Mouse (Mus musculus) erythroblast, embryonic 14.5 days (primary cell): ENCODE results near the gene Prop1.

Experiments
- GATA1 ChIP-seq: IDR thresholded peaks from 2 replicates; pipeline ENCODE4 v1.6.1; 2012; ENCODE audit warnings: low read length, inconsistent platforms, mixed read lengths
- TAL1 ChIP-seq: IDR thresholded peaks from 3 replicates; pipeline ENCODE4 v1.6.1; 2012; ENCODE audit warnings: low read length, inconsistent platforms, mixed read lengths

DNA sequence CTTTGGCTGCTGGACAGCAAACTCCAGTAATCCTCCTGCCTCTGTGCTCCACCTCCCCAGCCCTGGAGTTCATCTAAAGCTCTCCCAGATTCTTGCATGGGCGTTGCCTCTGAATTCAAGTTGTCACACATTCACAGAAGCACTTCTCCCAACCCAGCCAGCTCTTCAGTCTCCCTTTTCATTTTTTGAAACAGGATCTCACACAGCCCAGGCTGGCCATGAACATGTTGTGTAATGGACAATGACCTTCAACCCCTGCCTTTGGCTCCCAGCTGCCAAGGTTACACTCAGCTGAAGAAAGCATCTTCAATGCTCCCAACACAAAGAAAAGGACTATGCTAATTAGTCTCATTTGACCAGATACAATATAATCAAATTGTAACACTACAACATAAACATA is 40.3 kb downstream of the Prop1 start:
- TF ChIP-seq TAL1 = no peak
- no peak for TF ChIP-seq GATA1
